Mouse (Mus musculus) thymus, adult 2 months (tissue): Measurements from ENCODE around the gene Rftn2. TPM values are rescaled to one million over a fixed set of nuclear protein-coding genes. Genes with fewer than 3 reads are reported as not detected.

Source experiments
- DNase-seq: peaks from one replicate; pipeline ENCODE4 v3.0.0; 2021
- H3K27ac ChIP-seq: fragments of 200-500 bp; 2 replicates; pipeline ENCODE4 v1.5.1; 2012; ENCODE audit warnings: low read length, control low read depth; ENCODE audit not compliant: control insufficient read depth, insufficient read depth
- H3K27me3 ChIP-seq: fragments of 200-500 bp; 2 replicates; pipeline ENCODE4 v1.6.1; 2012; ENCODE audit warnings: mild to moderate bottlenecking, low read length, moderate library complexity, mixed read lengths; ENCODE audit not compliant: control insufficient read depth, insufficient read depth
- H3K36me3 ChIP-seq: fragments of 200-500 bp; 2 replicates; pipeline ENCODE4 v1.6.1; 2012; ENCODE audit warnings: mild to moderate bottlenecking, low read length, moderate library complexity; ENCODE audit not compliant: control insufficient read depth, insufficient read depth
- H3K4me1 ChIP-seq: fragments of 200-500 bp; replicated peaks from 2 replicates; pipeline ENCODE4 v1.6.1; 2012; ENCODE audit warnings: low read length; ENCODE audit not compliant: control insufficient read depth, insufficient read depth
- H3K4me3 ChIP-seq: fragments of 200-500 bp; 2 replicates; pipeline ENCODE4 v1.5.1; 2012; ENCODE audit warnings: mild to moderate bottlenecking, low read length, control low read depth, moderate library complexity; ENCODE audit not compliant: control insufficient read depth, insufficient read depth
- CTCF ChIP-seq: fragments of 200-500 bp; IDR thresholded peaks from 2 replicates; pipeline ENCODE4 v1.5.1; 2012; ENCODE audit warnings: mild to moderate bottlenecking, control low read depth, low read length, moderate library complexity, borderline replicate concordance; ENCODE audit not compliant: control insufficient read depth, poor library complexity, insufficient read depth; ENCODE audit errors: extremely low read depth
- POLR2A ChIP-seq: fragments of 200-500 bp; IDR thresholded peaks from 2 replicates; pipeline ENCODE4 v1.6.1; 2012; ENCODE audit warnings: mild to moderate bottlenecking, low read length, control low read depth, moderate library complexity; ENCODE audit not compliant: control insufficient read depth, poor library complexity, insufficient read depth; ENCODE audit errors: extremely low read depth
- WGBS: fragments of 180-500 bp; shearing (Covaris S2); methylation state at CpG from one replicate; pipeline ENCODE4 v1.1.7; 2018; 5-methylcytosine and 5-hydroxymethylcytosine counted together
- polyA plus RNA-seq: library from polyadenylated mRNA; depleted of rRNA; stranded (reverse); fragments of >200 nt; gene quantifications from 2 replicates; pipeline ENCODE4 v1.2.3, GENCODE M21; 2012

Rftn2 gene
- polyA plus RNA-seq, 1 experiment = 0.55 TPM

GRCm38 (mm10) chr1:55192824-55193223 lies 33.8 kb downstream of the Rftn2 start:
- Histone ChIP-seq H3K4me3 (no peak overlapping the region), H3K36me3 (no peaks in the 10 kb centered on the region), H3K27me3 (no peaks in the 10 kb centered on the region), H3K4me1 (peaks cover 9% of the 10 kb centered on the region), H3K27ac (no peak overlapping the region)
- peak; percentile 34 for DNase-seq
- TF ChIP-seq CTCF (no peak), POLR2A (no peak)
- 57% methylated on average over 3 of the region's 3 CpGs for WGBS

GRCm38 (mm10) chr1:55192015-55192414 lies 34.6 kb downstream of the Rftn2 start:
- 77% methylated on average over 8 of the region's 8 CpGs for WGBS
- Histone ChIP-seq H3K4me1 (peaks cover 9% of the 10 kb centered on the region), H3K4me3 (no peak overlapping the region), H3K27me3 (no peaks in the 10 kb centered on the region), H3K36me3 (no peaks in the 10 kb centered on the region), H3K27ac (no peak overlapping the region)
- DNase-seq = no peak
- no peak for TF ChIP-seq POLR2A
- no peak for TF ChIP-seq CTCF

GRCm38 (mm10) chr1:55186592-55187210 lies 39.9 kb downstream of the Rftn2 start:
- no peak overlapping the region for H3K4me3 ChIP-seq
- no peak for DNase-seq
- no peak for TF ChIP-seq POLR2A
- TF ChIP-seq CTCF = no peak
- H3K36me3 ChIP-seq = no peaks in the 10 kb centered on the region
- H3K4me1 ChIP-seq = no peaks in the 10 kb centered on the region
- H3K27me3 ChIP-seq = no peaks in the 10 kb centered on the region
- WGBS = 87% methylated on average over 11 of the region's 11 CpGs
- H3K27ac ChIP-seq = no peak overlapping the region

GRCm38 (mm10) chr1:55185718-55186117 lies 40.9 kb downstream of the Rftn2 start:
- no peak for DNase-seq

GRCm38 (mm10) chr1:55182392-55182791 lies 44.2 kb downstream of the Rftn2 start:
- Histone ChIP-seq H3K36me3 (no peaks in the 10 kb centered on the region), H3K4me3 (no peak overlapping the region), H3K27ac (no peak overlapping the region), H3K27me3 (no peaks in the 10 kb centered on the region), H3K4me1 (no peaks in the 10 kb centered on the region)
- no peak for TF ChIP-seq POLR2A
- DNase-seq = no peak
- over 99% methylated on average over 5 of the region's 5 CpGs for WGBS

More at GRCm38 (mm10) chr1:55185718-55186117, 40.9 kb downstream of the Rftn2 start:
- Histone ChIP-seq H3K4me3 (no peak overlapping the region), H3K27me3 (no peaks in the 10 kb centered on the region), H3K27ac (no peak overlapping the region), H3K4me1 (no peaks in the 10 kb centered on the region), H3K36me3 (no peaks in the 10 kb centered on the region)
- WGBS = 89% methylated on average over 6 of the region's 6 CpGs
- TF ChIP-seq POLR2A (no peak), CTCF (no peak)

- H3K4me3 ChIP-seq = no peak overlapping the region
- H3K27me3 ChIP-seq = no peaks in the 10 kb centered on the region
- WGBS = 94% methylated on average over 5 of the region's 5 CpGs
- H3K27ac ChIP-seq = no peak overlapping the region
- DNase-seq = no peak
- no peaks in the 10 kb centered on the region for H3K36me3 ChIP-seq
- TF ChIP-seq CTCF (no peak), POLR2A (no peak)
- H3K4me1 ChIP-seq = no peaks in the 10 kb centered on the region
Measured at GRCm38 (mm10) chr1:55179917-55180566, 46.5 kb downstream of the Rftn2 start.

- WGBS = 35% methylated on average over 3 of the region's 3 CpGs
- no peaks in the 10 kb centered on the region for H3K36me3 ChIP-seq
- H3K27me3 ChIP-seq = no peaks in the 10 kb centered on the region
- H3K27ac ChIP-seq = no peak overlapping the region
- no peaks in the 10 kb centered on the region for H3K4me1 ChIP-seq
- H3K4me3 ChIP-seq = no peak overlapping the region
- TF ChIP-seq POLR2A (no peak), CTCF (no peak)
- no peak for DNase-seq
Measured at GRCm38 (mm10) chr1:55174558-55175034, 52.0 kb downstream of the Rftn2 start.
